In genomic region chr14:7877957-7878356, GRCm38 (mm10) we compare ENCODE assay signal across 25 mouse cellular contexts.
A peak's percentile ranks its signal among the peaks of the same experiment; 100 is the strongest.
DNase-seq lines count a peak whose midpoint lies in the region; ATAC-seq lines count a peak whose summit lies in the region.
"Had no signal": no experiment of that assay in that cellular context is flagged by ENCODE, and none has a peak within 500 bp of the region (broad histone marks: within the 10 kb centered on the region; RNA-seq: fewer than 3 reads in every experiment).

No protein-coding gene starts in this region.

- 69% methylated on average over 2 of the region's 2 CpGs for WGBS in heart, embryonic 11.5 days (ENCODE audit: insufficient replicate concordance)
- WGBS in hindbrain, embryonic 13.5 days = 91% methylated on average over 2 of the region's 2 CpGs

- no peak overlapping the region for H3K4me2 ChIP-seq in heart, embryonic 11.5 days
- no peak overlapping the region for H3K4me2 ChIP-seq in hindbrain, embryonic 13.5 days
- H3K4me2 ChIP-seq: embryonic facial prominence, embryonic 12.5 days; embryonic facial prominence, embryonic 15.5 days; heart, embryonic 12.5 days; heart, embryonic 15.5 days; hindbrain, embryonic 15.5 days; intestine, embryonic 15.5 days had no signal

- no peak overlapping the region for H3K4me3 ChIP-seq in heart, embryonic 11.5 days (ENCODE audit: low read depth, low read length)
- no peak overlapping the region for H3K4me3 ChIP-seq in hindbrain, embryonic 13.5 days
- H3K4me3 ChIP-seq: embryonic facial prominence, embryonic 12.5 days; embryonic facial prominence, embryonic 15.5 days; heart, embryonic 12.5 days; heart, embryonic 15.5 days; hindbrain, embryonic 15.5 days; intestine, embryonic 15.5 days had no signal

- H3K9ac ChIP-seq in heart, embryonic 11.5 days (ENCODE audit: low read depth, low read length) = no peak overlapping the region
- H3K9ac ChIP-seq in hindbrain, embryonic 13.5 days = no peak overlapping the region
- H3K9ac ChIP-seq: embryonic facial prominence, embryonic 12.5 days; embryonic facial prominence, embryonic 15.5 days; forebrain, postnatal 0 days; heart, embryonic 12.5 days; heart, embryonic 15.5 days; hindbrain, embryonic 15.5 days; intestine, embryonic 15.5 days had no signal

- H3K27me3 ChIP-seq in heart, embryonic 11.5 days (ENCODE audit: control insufficient read depth, insufficient read depth, low read length) = no peaks in the 10 kb centered on the region
- no peaks in the 10 kb centered on the region for H3K27me3 ChIP-seq in hindbrain, embryonic 13.5 days
- H3K27me3 ChIP-seq: CH12.LX; embryonic facial prominence, embryonic 12.5 days; embryonic facial prominence, embryonic 15.5 days; heart, embryonic 12.5 days; heart, embryonic 15.5 days; hindbrain, embryonic 15.5 days; intestine, embryonic 15.5 days had no signal

- H3K27ac ChIP-seq in heart, embryonic 11.5 days (ENCODE audit: low read depth, low read length) = no peak overlapping the region
- no peak overlapping the region for H3K27ac ChIP-seq in hindbrain, embryonic 13.5 days
- H3K27ac ChIP-seq: embryonic facial prominence, embryonic 12.5 days; embryonic facial prominence, embryonic 15.5 days; heart, embryonic 15.5 days; hindbrain, embryonic 15.5 days; intestine, embryonic 15.5 days had no signal

- no peaks in the 10 kb centered on the region for H3K4me1 ChIP-seq in heart, embryonic 11.5 days (ENCODE audit: control insufficient read depth, insufficient read depth, low read length)
- H3K4me1 ChIP-seq in hindbrain, embryonic 13.5 days (replicated peaks) = no peaks in the 10 kb centered on the region
- H3K4me1 ChIP-seq: embryonic facial prominence, embryonic 12.5 days; embryonic facial prominence, embryonic 15.5 days; heart, embryonic 12.5 days; hindbrain, embryonic 15.5 days; intestine, embryonic 15.5 days had no signal

- H3K9me3 ChIP-seq in heart, embryonic 11.5 days (replicated peaks; ENCODE audit: control insufficient read depth, low read length) = no peaks in the 10 kb centered on the region
- no peaks in the 10 kb centered on the region for H3K9me3 ChIP-seq in hindbrain, embryonic 13.5 days
- H3K9me3 ChIP-seq: embryonic facial prominence, embryonic 12.5 days; embryonic facial prominence, embryonic 15.5 days; heart, embryonic 12.5 days; heart, embryonic 15.5 days; hindbrain, embryonic 15.5 days; intestine, embryonic 15.5 days had no signal

- 0 out of 2 replicates have a peak, but pooled peaks cover 5% of the 10 kb centered on the region for H3K36me3 ChIP-seq in heart, embryonic 11.5 days (ENCODE audit: control insufficient read depth, insufficient read depth, low read length)
- peaks cover 30% of the 10 kb centered on the region for H3K36me3 ChIP-seq in hindbrain, embryonic 13.5 days

- ATAC-seq in heart, embryonic 11.5 days (replicated peaks; ENCODE audit: insufficient number of reproducible peaks, low FRiP score, low TSS enrichment) = no peak
- ATAC-seq in granulocyte monocyte progenitor cell, adult 5-6 weeks (replicated peaks; ENCODE audit: poor library complexity, severe bottlenecking) = peak; percentile 66
- ATAC-seq in megakaryocyte progenitor cell, adult 5-6 weeks (replicated peaks; ENCODE audit: poor library complexity) = peak; percentile 65
- no peak for ATAC-seq in hindbrain, embryonic 13.5 days (ENCODE audit: low FRiP score)
- ATAC-seq: forebrain, embryonic 14.5 days; forebrain, postnatal 0 days; intestine, embryonic 15.5 days had no signal

- peak; percentile 16 for DNase-seq in heart, adult 11 months
- DNase-seq in frontal cortex, postnatal 14 days (ENCODE audit: low spot score in 2 of 2) = no peak
- DNase-seq: adrenal gland, postnatal 10 days; adrenal gland, postnatal 36 days; B cell, adult 2 months; cerebellum, adult 18-20 months; cerebellum, adult 9-10 months; cerebellum, postnatal 14 days; forebrain, postnatal 0 days; gastrocnemius, postnatal 25 days; heart, postnatal 10 days; heart, postnatal 36 days; kidney, adult 11 months had no signal

Comparison
In these comparisons a context has a peak if more than half of its experiments do, and no peak if none do; other contexts are left out.
1. ATAC-seq: peak in granulocyte monocyte progenitor cell, adult 5-6 weeks (single experiment) and megakaryocyte progenitor cell, adult 5-6 weeks (single experiment); none in heart, embryonic 11.5 days (single experiment) and hindbrain, embryonic 13.5 days (single experiment).